In the genomic region with DNA sequence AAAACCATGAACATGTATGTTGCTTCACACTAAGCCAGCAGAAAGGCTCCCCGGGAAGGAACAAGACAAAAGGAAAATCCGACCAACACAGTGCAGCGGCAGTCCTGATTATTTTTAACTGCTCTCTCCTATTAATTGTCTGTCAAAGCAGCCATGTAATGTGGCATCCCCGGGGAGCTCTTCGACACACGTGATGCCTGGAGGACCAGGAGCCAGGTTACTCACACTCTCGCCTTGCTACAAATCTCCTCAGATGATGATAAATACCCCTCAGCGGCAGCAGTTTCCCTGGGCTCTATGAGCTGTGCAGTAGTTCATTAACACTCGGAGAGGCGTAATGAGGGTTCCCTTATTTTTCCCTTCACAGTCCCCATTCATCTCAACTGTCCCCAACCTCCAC, we compare ENCODE assay signal across 12 mouse cellular contexts.
DNase-seq lines count a peak whose midpoint lies in the region; ATAC-seq lines count a peak whose summit lies in the region.
"Had no signal": no experiment of that assay in that cellular context is flagged by ENCODE, and none has a peak within 500 bp of the region (broad histone marks: within the 10 kb centered on the region; RNA-seq: fewer than 3 reads in every experiment).

No protein-coding gene starts in this region.

- ATAC-seq in embryonic facial prominence, embryonic 14.5 days (ENCODE audit: low read depth), result 0 out of 2 replicates have a peak, but pooled peaks have one; percentile 50
- peak; percentile 71 for ATAC-seq in neural tube, embryonic 11.5 days (ENCODE audit: insufficient read depth, low FRiP score, low TSS enrichment)
- peak; percentile 53; the same call in 1 of the 2 replicates for ATAC-seq in midbrain, embryonic 15.5 days (replicated peaks)
- ATAC-seq: lung, postnatal 0 days had no signal

- no peak overlapping the region for H3K27ac ChIP-seq in embryonic facial prominence, embryonic 14.5 days (replicated peaks; ENCODE audit: low read depth, low read length)
- no peak overlapping the region for H3K27ac ChIP-seq in embryonic facial prominence, embryonic 10.5 days (replicated peaks)
- H3K27ac ChIP-seq in neural tube, embryonic 11.5 days (ENCODE audit: low read depth, low read length), result no peak overlapping the region
- H3K27ac ChIP-seq in midbrain, embryonic 15.5 days, result peak overlapping the region; percentile 67
- H3K27ac ChIP-seq: gastrocnemius, adult 2 months had no signal

- no peak overlapping the region for H3K4me3 ChIP-seq in embryonic facial prominence, embryonic 14.5 days (ENCODE audit: low read depth, low read length)
- no peak overlapping the region for H3K4me3 ChIP-seq in embryonic facial prominence, embryonic 10.5 days
- H3K4me3 ChIP-seq in neural tube, embryonic 11.5 days (ENCODE audit: low read depth, low read length), result no peak overlapping the region
- H3K4me3 ChIP-seq in midbrain, embryonic 15.5 days, result no peak overlapping the region
- H3K4me3 ChIP-seq: gastrocnemius, adult 2 months had no signal

- no peak overlapping the region for H3K9ac ChIP-seq in embryonic facial prominence, embryonic 14.5 days (ENCODE audit: low read depth, low read length)
- no peak overlapping the region for H3K9ac ChIP-seq in neural tube, embryonic 11.5 days (ENCODE audit: low read length)
- H3K9ac ChIP-seq in midbrain, embryonic 15.5 days, result no peak overlapping the region

- no peaks in the 10 kb centered on the region for H3K9me3 ChIP-seq in embryonic facial prominence, embryonic 14.5 days (ENCODE audit: control insufficient read depth, low read length)
- H3K9me3 ChIP-seq in embryonic facial prominence, embryonic 10.5 days, result no peaks in the 10 kb centered on the region
- no peaks in the 10 kb centered on the region for H3K9me3 ChIP-seq in neural tube, embryonic 11.5 days (ENCODE audit: control insufficient read depth, low read length)
- no peaks in the 10 kb centered on the region for H3K9me3 ChIP-seq in midbrain, embryonic 15.5 days

- no peaks in the 10 kb centered on the region for H3K27me3 ChIP-seq in embryonic facial prominence, embryonic 14.5 days (replicated peaks; ENCODE audit: control insufficient read depth, insufficient read depth, low read length)
- H3K27me3 ChIP-seq in embryonic facial prominence, embryonic 10.5 days (replicated peaks; ENCODE audit: low read depth, poor library complexity, severe bottlenecking), result no peaks in the 10 kb centered on the region
- H3K27me3 ChIP-seq in neural tube, embryonic 11.5 days (ENCODE audit: control insufficient read depth, insufficient read depth, low read length), result no peaks in the 10 kb centered on the region
- H3K27me3 ChIP-seq in midbrain, embryonic 15.5 days (replicated peaks), result no peaks in the 10 kb centered on the region

- no peak overlapping the region for H3K4me2 ChIP-seq in embryonic facial prominence, embryonic 14.5 days (ENCODE audit: low read depth, low read length)
- no peak overlapping the region for H3K4me2 ChIP-seq in neural tube, embryonic 11.5 days (ENCODE audit: low read depth)
- H3K4me2 ChIP-seq in midbrain, embryonic 15.5 days, result no peak overlapping the region

- no peaks in the 10 kb centered on the region for H3K4me1 ChIP-seq in embryonic facial prominence, embryonic 14.5 days (ENCODE audit: control insufficient read depth, insufficient read depth, low read length)
- peaks cover 10% of the 10 kb centered on the region for H3K4me1 ChIP-seq in embryonic facial prominence, embryonic 10.5 days
- no peaks in the 10 kb centered on the region for H3K4me1 ChIP-seq in neural tube, embryonic 11.5 days (ENCODE audit: control insufficient read depth, insufficient read depth, low read length)
- H3K4me1 ChIP-seq in midbrain, embryonic 15.5 days, result peaks cover 47% of the 10 kb centered on the region

- DNase-seq in embryonic facial prominence, embryonic 14.5 days (ENCODE audit: low spot score), result peak; percentile 55
- no peak for DNase-seq in embryonic facial prominence, embryonic 10.5 days (ENCODE audit: low spot score)
- peak; percentile 72 for DNase-seq in neural tube, embryonic 11.5 days (ENCODE audit: low spot score)
- no peak for DNase-seq in neural tube, embryonic 10.5 days (ENCODE audit: extremely low spot score, low spot score)
- DNase-seq in spleen, postnatal 10 days (ENCODE audit: low spot score in 2 of 2), result no peak
- no peak for DNase-seq in right cerebral cortex, postnatal 25 days
- DNase-seq in spleen, adult 12 weeks (ENCODE audit: low spot score), result no peak
- DNase-seq: adrenal gland, postnatal 14 days; gastrocnemius, adult 2 months; kidney, postnatal 4 days had no signal

- no peaks in the 10 kb centered on the region for H3K36me3 ChIP-seq in embryonic facial prominence, embryonic 14.5 days (ENCODE audit: control insufficient read depth, insufficient read depth, low read length)
- H3K36me3 ChIP-seq in embryonic facial prominence, embryonic 10.5 days (replicated peaks), result peaks cover 30% of the 10 kb centered on the region
- H3K36me3 ChIP-seq in neural tube, embryonic 11.5 days (ENCODE audit: control insufficient read depth, insufficient read depth, low read length), result peaks cover 2% of the 10 kb centered on the region; the same call in 1 of the 2 replicates
- 0 out of 2 replicates have a peak, but pooled peaks cover 5% of the 10 kb centered on the region for H3K36me3 ChIP-seq in midbrain, embryonic 15.5 days (replicated peaks)

- WGBS in embryonic facial prominence, embryonic 14.5 days, result 71% methylated on average over 10 of the region's 10 CpGs
- WGBS in embryonic facial prominence, embryonic 10.5 days, result 79% methylated on average over 10 of the region's 10 CpGs
- 47% methylated on average over 10 of the region's 10 CpGs for WGBS in neural tube, embryonic 11.5 days
- WGBS in midbrain, embryonic 15.5 days, result 31% methylated on average over 10 of the region's 10 CpGs

Comparison
In these comparisons a context has a peak if more than half of its experiments do, and no peak if none do; other contexts are left out.
1. DNase-seq: peak in embryonic facial prominence, embryonic 14.5 days (single experiment) and neural tube, embryonic 11.5 days (single experiment); none in embryonic facial prominence, embryonic 10.5 days (single experiment), neural tube, embryonic 10.5 days (single experiment), spleen, postnatal 10 days (0 of 2), right cerebral cortex, postnatal 25 days (single experiment) and spleen, adult 12 weeks (single experiment).
2. Peak in every context shown above with its lines, with median percentiles within 50 percentile points of each other: ATAC-seq.